Mouse (Mus musculus) erythroblast, embryonic 14.5 days (primary cell): ENCODE measurements around the gene Engase.

Experiments
- GATA1 ChIP-seq: IDR thresholded peaks from 2 replicates; pipeline ENCODE4 v1.6.1; 2012; ENCODE audit warnings: low read length, inconsistent platforms, mixed read lengths
- TAL1 ChIP-seq: IDR thresholded peaks from 3 replicates; pipeline ENCODE4 v1.6.1; 2012; ENCODE audit warnings: low read length, inconsistent platforms, mixed read lengths

DNA sequence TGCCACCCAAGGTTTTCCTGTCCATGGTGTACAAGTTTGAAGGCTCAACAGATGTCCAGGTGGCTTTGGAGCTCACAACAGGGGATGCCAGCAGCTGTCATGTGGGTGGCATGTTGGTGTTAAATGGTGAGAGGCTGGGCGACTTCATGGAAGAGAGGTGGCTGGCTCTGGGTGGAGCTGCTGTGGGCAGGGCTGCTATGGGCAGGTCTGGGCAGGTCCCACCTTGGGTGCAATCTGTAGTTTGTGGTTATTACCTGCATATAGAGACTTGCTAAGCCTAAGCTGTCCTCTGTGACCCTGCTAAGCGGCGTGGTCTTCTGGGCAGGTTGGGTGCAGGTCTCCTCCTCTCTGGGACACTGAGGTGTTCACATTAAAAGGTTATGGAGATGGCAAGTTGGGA is 9.2 kb downstream of the Engase start:
- no peak for TF ChIP-seq TAL1
- no peak for TF ChIP-seq GATA1
